Mouse (Mus musculus): Measurements from ENCODE around the gene Smyd1.

DNA sequence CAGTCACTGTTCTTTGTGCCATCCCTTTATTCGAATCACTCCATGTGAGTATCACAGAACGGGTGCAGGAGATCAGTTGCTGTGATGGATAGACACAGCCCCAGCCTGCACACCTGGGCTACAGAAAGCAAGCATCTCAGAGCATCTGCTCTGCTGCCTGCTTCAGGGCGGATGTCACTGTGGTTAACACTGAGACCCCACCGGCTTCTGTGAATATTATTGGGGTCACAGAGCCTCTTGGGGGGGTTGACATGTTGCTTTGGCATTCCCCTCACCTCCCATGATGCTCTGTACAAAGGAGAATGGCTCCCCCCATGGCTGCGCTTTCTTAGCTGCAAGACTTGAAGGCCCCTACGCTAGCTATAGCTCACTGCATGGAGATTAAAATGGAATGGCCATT lies 47.4 kb upstream of the Smyd1 start:
- no peak for TF ChIP-seq CTCF (IDR thresholded peaks at IDR 0.05; ENCODE audit: insufficient read depth, low read depth, low read length)
- no peak for TF ChIP-seq POLR2A (IDR thresholded peaks at IDR 0.05; ENCODE audit: insufficient read depth, low read depth, low read length)
